Mouse (Mus musculus) ovary, adult 18-20 months (tissue): ENCODE data around the gene Rars.

Experiments
- DNase-seq: peaks from one replicate; pipeline ENCODE4 v3.0.0; 2022; ENCODE audit warnings: low spot score, mixed read lengths

Gene Rars

DNA sequence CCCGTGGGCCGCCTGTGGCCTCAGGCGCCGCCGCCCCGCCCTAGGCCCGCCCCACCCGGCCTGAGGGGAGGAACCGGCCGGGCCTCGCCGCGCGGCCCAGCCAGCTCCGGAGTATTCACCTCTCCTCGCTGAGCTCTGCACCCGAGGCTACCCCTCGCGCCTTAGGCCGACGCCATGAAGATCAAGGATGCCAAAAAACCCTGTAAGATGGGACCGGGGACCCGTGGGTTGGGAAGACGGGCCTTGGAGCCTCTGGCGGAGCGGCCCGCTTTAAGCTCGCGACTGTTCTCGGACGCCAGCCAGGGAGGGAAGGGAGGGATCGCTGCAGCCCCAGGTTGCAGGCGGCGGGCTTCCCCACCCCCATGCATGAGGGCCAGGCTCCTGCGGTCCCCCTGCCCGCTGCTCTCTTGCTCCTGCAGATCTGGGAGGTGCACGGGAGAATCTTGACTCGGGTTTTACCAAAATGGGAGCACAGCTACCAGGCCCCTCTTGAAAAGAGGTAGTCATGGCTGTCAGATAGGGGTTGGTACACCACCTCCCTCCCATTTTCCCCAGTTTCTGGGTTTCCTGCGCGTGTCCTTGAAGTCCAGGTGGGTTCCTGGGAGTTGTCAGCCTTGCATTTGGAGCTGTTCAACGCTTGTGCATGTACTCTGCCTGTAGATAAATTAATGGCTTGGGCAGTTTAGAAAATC lies 64.4 kb downstream of the Rars start:
- DNase-seq, result peak; percentile 67

DNA sequence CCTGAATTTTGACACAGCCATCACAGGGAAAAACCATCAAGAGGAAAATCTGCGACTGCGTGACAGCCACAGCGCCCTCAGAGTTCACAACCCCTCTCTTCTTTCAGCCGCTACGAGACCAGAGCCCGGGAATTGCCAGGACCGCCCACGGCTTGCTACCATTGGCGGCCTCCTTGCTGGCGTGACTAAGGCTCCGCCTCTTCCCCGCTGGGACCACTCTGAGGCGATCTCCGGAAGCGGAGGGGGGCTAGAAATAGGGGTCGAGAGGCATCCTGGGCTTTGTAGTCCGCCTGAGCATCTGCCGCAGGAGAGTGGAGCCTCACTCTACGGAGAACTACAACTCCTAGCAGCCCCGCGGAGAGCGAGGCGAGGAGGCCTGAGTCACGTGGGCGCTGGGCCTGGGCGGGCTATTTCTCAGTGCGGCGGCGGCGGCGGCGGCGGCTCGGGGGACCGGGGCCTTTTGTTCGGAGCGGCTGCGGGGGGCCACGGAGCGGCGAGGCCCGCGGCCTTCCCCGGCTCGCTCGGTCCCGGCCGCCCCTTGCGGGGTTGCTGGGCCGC lies 65.0 kb downstream of the Rars start, which contains the start of gene Pank3:
Gene Pank3 (plus strand): TSS at position 297 of the 558 bp plus-strand sequence.
- peak; percentile 99 for DNase-seq

DNA sequence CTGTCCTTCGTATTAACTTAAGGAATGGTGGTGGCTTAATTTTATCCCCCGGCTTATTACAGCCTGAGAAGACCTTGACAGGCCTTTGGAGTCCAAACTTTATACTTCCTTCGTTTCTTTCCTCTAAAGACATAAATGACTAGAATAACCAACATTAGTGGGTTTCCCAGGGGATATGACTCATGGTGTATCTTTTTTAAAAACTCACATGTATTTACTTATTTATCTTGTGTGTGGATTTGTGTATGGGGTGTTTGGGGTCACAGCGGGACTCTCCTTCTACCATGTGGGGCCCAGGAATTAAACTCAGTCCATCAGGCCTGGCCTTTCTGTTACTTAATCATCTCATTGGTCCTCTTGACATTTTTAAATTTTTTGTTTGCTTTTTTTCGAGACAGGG lies 67.5 kb downstream of the Rars start:
- DNase-seq, result no peak

DNA sequence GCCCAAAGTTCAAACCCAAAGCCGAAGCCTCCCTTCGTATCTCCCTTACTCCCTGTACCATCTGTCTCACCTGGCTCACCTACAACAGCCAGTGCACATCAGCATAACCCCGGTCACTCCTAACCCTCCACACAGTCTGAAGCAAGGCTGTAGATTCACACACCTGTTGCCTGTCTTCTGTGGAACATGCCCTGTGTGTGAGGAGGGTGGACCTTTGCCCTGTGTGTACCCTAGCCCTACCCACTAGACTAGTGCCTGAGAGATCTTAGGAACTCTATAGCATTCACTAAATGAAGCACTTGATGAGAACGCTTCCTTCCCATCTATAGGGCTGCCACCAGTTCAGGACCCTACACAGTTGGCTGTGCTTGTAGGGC lies 73.7 kb downstream of the Rars start:
- DNase-seq, result no peak

DNA sequence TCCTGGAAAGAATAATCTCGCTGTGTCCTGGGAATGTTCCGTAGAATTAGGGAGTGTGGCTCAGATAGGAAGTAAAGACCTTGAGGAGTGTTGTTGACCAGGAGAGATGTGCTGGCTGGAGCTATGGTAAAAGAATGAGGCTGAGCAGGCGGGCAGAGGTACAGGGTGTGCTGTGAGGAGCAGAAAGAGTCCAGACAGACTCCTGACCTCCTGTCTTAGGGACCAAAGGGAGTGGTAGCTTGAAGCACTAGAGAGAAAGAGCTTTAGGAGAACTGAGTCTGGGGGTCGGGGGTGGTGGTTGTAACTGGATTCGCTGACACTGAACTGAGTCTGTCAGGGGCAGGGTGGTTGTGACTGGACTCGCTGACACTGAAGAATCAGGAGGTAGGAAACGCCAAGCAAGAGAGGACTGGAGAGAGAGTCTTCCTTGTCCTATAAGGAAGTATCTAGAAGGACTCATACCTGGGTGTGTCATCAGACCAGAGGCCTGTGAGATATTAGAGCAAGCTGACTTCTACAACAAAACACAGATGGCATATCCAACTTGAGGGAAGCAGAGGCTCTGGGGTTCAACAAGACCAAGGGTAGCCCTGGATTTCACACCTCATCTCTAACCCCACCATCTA lies 74.2 kb downstream of the Rars start:
- peak; percentile 48 for DNase-seq
